Mouse (Mus musculus): Measurements from ENCODE around the gene Os9.
"Not testable (repeated sequence)": the region's sequence is repeated elsewhere in the genome, so short reads cannot be mapped to it uniquely, and the experiment has no call there.

Os9 gene

GRCm38 (mm10) chr10:127063913-127064870 is 56.7 kb downstream of the Os9 start:
- no peak for DNase-seq (ENCODE audit: low spot score)

DNA sequence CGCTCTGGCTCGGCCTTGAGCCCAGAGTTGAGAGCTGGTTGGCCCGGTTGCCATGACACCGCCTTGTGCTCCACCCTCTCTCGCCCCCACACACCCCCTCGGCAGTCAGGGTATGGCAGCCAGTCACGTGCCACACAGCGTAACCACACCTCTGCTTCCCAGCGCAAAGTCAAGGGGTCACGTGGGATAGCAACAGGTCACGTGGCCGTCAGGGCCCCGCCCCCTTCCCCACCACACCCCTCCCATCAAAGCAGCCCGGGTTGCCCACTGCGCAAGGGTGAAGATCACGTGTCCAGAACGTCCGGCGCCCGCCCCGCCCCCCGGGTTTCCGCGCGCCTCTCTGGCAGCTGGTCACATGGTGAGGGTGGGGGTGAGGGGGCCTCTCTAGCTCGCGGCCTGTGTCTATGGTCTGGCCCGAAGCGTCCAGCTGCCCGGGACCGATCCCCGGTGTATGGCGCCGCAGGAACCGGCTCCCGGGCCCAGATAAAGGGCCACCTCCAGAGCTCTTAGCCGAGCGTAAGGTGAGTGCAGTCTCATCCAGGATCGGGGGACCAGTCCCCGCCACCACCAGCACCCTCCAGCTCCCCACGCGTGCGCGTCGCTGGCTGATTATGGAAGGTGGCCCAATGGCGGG is 57.6 kb downstream of the Os9 start, which contains the start of gene Cdk4:
TSS of gene Cdk4 (plus strand) at position 296 of the 634 bp plus-strand sequence.
- DNase-seq (ENCODE audit: low spot score): peak; percentile 98

DNA sequence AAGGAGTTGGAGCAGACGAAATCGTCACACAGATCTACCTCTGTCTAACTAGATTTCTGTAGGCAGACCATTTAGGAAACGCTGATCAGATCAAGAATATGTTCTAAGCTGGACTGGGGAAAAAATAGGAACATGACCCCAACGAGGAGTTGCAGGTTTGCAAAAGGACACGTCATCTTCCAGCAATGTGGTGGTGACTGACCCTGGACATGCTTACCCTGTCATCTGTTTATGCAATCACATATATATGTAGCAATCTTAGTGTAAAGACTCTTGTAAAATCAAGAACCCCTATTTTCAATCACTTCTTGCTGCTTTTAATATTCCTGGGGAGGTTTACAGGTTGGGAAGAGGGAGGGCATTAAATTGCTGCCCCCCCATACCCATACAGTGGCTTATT is 58.4 kb downstream of the Os9 start:
- DNase-seq (ENCODE audit: low spot score): no peak

- not testable (repeated sequence) for DNase-seq (ENCODE audit: low spot score)
These were observed 58.8 kb downstream of the Os9 start for GRCm38 (mm10) chr10:127062101-127062500.

DNA sequence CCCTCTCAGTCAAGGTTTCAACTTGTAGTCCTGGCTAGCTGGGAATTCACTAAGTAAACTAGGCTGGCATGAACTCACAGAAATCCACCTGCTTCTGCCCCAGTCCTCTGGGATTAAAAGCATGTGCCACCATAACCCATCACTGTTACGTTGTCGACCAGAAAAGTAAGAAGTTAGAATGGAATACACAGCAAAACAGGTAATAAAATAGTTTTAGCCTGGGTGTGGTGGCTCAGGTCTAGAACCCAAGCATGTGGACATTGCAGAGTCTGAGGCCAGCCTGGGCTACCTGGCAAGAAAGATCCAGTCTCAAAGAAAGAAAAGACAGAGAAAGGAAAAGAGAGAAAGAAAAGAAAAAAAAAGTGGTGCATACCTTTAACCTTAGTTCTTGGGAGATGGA is 59.4 kb downstream of the Os9 start:
- no peak for DNase-seq (ENCODE audit: low spot score)

DNA sequence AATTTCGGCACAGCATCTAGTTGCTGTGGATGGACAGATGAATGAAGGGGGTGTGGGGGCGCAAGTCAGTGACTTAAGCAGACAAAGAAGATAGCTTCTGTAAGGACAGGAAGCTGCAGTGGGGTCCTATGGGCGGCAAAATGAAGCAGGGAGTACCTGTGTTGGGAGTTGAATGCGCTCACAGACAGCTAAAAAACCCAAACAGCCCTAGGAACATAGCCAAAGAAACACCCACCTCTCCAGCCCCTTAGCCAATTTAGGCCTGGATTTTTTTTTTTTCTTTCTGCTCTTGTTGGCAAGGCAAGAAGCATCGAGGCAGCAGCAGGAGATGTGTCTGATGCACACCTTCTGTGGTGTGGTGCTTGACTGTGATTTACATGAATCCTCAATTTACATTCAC is 59.8 kb downstream of the Os9 start:
- DNase-seq (ENCODE audit: low spot score): no peak

DNA sequence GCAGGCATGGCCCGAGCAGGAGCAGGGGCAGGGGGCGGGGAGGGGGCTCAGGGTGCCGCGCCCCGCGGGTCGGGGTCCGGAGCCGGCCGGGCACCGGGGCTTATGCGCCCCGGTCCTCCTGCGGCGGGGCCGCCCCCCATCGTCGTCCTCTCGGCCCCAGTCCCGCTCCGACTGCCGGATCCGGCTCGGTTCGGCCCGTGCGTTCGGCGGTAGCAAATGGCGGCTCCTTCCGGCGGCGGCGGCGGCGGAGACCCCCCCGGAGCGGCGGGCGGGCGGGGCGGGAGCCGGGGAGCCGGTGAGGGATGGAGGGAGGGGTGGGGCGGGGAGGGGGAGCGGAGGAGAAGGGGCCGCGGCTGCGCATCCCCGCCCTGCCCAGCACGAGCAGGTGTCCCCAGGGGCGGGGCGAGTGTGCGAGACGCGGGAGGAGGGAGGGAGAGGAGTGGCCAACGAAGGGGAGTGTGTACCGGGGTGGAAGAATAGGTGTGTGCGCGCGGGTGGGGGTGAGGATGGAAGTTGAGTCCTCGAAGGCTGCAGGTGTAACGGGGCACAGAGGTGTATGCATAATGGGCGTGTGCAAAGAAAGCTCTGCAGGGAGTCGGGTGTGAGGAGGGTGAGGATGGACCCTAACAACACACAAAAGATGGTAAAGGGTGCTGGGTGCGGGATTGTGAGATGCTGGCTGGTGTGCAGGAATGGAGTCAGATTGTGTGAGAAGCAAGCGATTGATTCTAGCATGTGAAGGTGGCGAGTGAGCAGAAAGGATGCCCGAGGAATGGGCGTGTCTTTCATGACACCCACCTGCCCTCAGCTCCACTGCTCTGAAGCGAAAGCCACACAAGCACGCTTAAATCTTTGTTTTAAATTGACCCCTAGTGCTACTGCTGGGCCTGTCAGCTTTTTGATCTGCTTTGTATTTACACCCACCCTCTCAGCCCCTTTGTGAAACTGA is 60.7 kb downstream of the Os9 start, which contains the start of gene March9:
TSS of gene March9 (minus strand) at position 217 of the 949 bp plus-strand sequence.
- DNase-seq (ENCODE audit: low spot score): peak; percentile 54

DNA sequence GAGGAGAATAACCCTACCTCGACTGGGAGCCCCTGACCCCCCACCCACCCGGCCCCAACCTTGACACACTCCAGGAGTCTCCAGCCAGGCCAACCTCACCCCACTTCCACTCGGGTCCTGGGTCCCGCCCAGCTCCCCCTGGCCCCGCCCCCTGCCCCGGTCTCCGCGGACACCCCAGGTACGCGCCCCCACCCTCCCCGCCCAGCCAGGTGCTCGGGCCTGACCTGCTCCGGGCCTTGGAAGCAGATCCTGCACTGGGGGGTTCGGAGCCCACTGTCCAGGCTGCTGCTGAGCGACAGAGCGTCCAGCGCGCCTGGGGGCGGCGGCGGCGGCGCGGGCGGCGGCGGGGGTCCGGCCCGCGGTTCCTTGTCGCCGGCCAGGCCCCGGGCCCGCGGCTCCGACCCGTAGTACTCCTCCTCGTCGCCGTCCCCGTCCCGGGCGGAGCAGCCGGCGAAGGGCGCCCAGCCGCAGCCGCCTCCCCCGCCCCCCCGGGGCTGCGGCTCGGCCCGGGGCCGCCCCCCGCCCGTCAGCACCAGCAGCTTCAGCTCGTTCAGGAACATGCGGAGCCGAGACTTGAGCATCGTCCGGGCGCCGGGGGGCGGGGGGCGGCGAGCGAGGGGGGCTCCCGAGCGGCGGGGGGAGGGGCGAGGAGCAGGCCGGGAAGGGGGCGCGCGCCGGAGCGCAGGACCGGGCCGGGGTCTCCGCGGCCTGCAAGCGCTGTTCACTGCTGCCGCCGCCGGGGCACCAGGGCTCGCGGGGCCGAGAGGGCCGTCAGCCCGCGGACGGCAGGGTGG is 61.6 kb downstream of the Os9 start:
- no peak for DNase-seq (ENCODE audit: low spot score)

GRCm38 (mm10) chr10:127058708-127059107 is 62.2 kb downstream of the Os9 start:
- DNase-seq (ENCODE audit: low spot score): no peak

DNA sequence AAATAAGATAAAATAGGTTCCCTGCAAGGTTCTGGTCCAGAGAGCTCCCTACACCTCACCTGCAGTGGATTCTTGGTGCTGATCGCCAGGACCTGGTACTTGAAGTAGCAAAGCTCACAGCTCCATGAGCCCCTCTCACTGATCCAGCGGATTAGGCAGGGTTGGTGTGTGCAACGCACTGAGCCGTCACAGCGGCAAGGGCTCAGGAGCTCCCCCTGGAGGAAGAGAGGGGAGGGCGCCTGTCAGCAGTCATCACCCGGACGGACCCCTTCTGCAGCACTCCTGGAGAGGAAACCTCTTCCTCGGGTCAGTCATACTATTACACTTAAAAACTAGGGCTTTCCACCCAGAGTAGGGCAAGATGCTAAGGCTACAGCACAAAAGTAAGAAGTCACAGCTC is 62.8 kb downstream of the Os9 start:
- DNase-seq (ENCODE audit: low spot score): peak; percentile 79

DNA sequence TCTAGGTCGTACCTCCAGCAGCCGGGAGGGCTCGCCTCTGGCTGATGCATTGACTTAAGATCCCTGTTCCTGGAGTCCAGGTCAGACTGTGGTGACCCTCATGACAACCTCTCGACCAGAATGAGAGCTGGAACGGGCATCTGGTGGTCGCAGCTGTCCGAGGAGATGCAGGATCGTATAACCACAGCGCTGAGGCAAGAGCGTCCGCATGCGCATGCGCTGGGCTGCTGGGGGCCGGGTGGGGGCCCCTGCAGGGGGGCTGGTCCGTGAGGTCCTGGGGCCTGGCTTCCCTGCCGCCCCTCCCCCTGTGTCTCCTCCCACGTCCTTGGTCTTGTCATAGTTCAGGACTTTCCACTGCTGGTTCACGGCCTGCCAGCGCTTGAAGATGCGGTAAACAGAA is 64.4 kb downstream of the Os9 start:
- DNase-seq (ENCODE audit: low spot score): no peak

- DNase-seq (ENCODE audit: low spot score): no peak
These were observed 65.5 kb downstream of the Os9 start for GRCm38 (mm10) chr10:127055406-127055805.

DNA sequence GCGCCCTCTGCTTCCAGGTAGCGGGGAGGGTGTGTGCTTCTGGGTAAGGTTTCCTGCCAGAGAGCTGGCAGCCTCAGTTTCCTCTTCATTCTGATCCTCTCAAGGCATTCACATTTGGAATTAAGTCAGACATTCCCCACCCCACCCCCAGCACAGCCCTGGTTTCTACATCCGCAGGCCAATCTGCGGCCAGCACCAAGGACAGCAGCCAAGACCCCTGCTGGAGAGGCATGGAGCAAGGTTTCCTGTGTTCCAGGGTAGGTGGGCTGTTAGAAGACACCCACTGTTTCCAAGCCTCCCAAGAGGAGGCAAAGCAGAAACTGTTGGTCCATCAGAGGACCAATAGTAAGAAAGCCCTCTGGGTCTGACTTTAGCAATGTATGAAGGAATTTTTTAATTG is 66.3 kb downstream of the Os9 start:
- DNase-seq (ENCODE audit: low spot score): no peak

- DNase-seq (ENCODE audit: low spot score): no peak
These were observed 70.8 kb downstream of the Os9 start for GRCm38 (mm10) chr10:127050119-127050474.

- no peak for DNase-seq (ENCODE audit: low spot score)
These were observed 71.4 kb downstream of the Os9 start for GRCm38 (mm10) chr10:127049395-127050118.

GRCm38 (mm10) chr10:127048608-127049394 is 72.1 kb downstream of the Os9 start:
- DNase-seq (ENCODE audit: low spot score): no peak

GRCm38 (mm10) chr10:127047954-127048353 is 73.0 kb downstream of the Os9 start, which contains the start of gene Cyp27b1:
Gene Cyp27b1, plus strand, starts transcription at chr10:127048250.
- DNase-seq (ENCODE audit: low spot score): no peak

Data from urinary bladder, postnatal 25 days (tissue).